Mouse (Mus musculus) embryo, embryonic 11 days (tissue): ENCODE results near the gene Glt6d1.
"Not testable (repeated sequence)": the region's sequence is repeated elsewhere in the genome, so short reads cannot be mapped to it uniquely, and the experiment has no call there.

Source experiments
- DNase-seq: peaks from one replicate; pipeline ENCODE4 v3.0.0-alpha.2; 2015

Glt6d1 gene

GRCm38 (mm10) chr2:25815748-25816147 is at the start of gene Glt6d1:
TSS of gene Glt6d1 (minus strand) at chr2:25815848.
- not testable (repeated sequence) for DNase-seq

- peak; percentile 11 for DNase-seq
Measured at GRCm38 (mm10) chr2:25865412-25865811, 49.8 kb upstream of the Glt6d1 start.

GRCm38 (mm10) chr2:25864230-25864629 is 48.6 kb upstream of the Glt6d1 start:
- peak; percentile 30 for DNase-seq

- DNase-seq, result peak; percentile 71
Measured at GRCm38 (mm10) chr2:25863337-25864131, 47.9 kb upstream of the Glt6d1 start, which contains the start of gene Kcnt1. TSS of gene Kcnt1 (plus strand) at chr2:25863734.

GRCm38 (mm10) chr2:25862696-25863270 is 47.1 kb upstream of the Glt6d1 start:
- no peak for DNase-seq

- no peak for DNase-seq
Measured at GRCm38 (mm10) chr2:25862038-25862437, 46.4 kb upstream of the Glt6d1 start.

- no peak for DNase-seq
Measured at GRCm38 (mm10) chr2:25859891-25860290, 44.2 kb upstream of the Glt6d1 start.

GRCm38 (mm10) chr2:25853998-25854397 is 38.4 kb upstream of the Glt6d1 start:
- DNase-seq, result no peak

- no peak for DNase-seq
Measured at GRCm38 (mm10) chr2:25852626-25853025, 37.0 kb upstream of the Glt6d1 start.

GRCm38 (mm10) chr2:25850330-25850729 is 34.7 kb upstream of the Glt6d1 start:
- peak; percentile 49 for DNase-seq

- DNase-seq, result no peak
Measured at GRCm38 (mm10) chr2:25847226-25847625, 31.6 kb upstream of the Glt6d1 start, which contains the start of gene Sohlh1. TSS of gene Sohlh1 (minus strand) at chr2:25847248.

- DNase-seq, result no peak
Measured at GRCm38 (mm10) chr2:25846516-25846915, 30.9 kb upstream of the Glt6d1 start.

GRCm38 (mm10) chr2:25844097-25844496 is 28.4 kb upstream of the Glt6d1 start:
- DNase-seq, result no peak

- DNase-seq, result no peak
Measured at GRCm38 (mm10) chr2:25842758-25843157, 27.1 kb upstream of the Glt6d1 start.

- DNase-seq, result no peak
Measured at GRCm38 (mm10) chr2:25842161-25842560, 26.5 kb upstream of the Glt6d1 start.

GRCm38 (mm10) chr2:25836291-25836690 is 20.6 kb upstream of the Glt6d1 start:
- peak; percentile 72 for DNase-seq

- DNase-seq, result no peak
Measured at GRCm38 (mm10) chr2:25830786-25831185, 15.1 kb upstream of the Glt6d1 start.

GRCm38 (mm10) chr2:25828344-25828947 is 12.8 kb upstream of the Glt6d1 start:
- DNase-seq, result no peak

- DNase-seq, result no peak
Measured at GRCm38 (mm10) chr2:25824751-25825150, 9.1 kb upstream of the Glt6d1 start.

GRCm38 (mm10) chr2:25822806-25823205 is 7.2 kb upstream of the Glt6d1 start, which contains the start of gene Lcn9:
TSS of gene Lcn9 (plus strand) at chr2:25823153.
- no peak for DNase-seq

GRCm38 (mm10) chr2:25813364-25813763 is 2.3 kb downstream of the Glt6d1 start:
- DNase-seq, result no peak

GRCm38 (mm10) chr2:25811711-25812110 is 3.9 kb downstream of the Glt6d1 start:
- no peak for DNase-seq

GRCm38 (mm10) chr2:25798065-25798464 is 17.6 kb downstream of the Glt6d1 start:
- no peak for DNase-seq

- no peak for DNase-seq
Measured at GRCm38 (mm10) chr2:25797635-25798034, 18.0 kb downstream of the Glt6d1 start.
